Mouse (Mus musculus) intestine, embryonic 16.5 days (tissue): ENCODE data around the gene Gm45337. TPM values are rescaled to one million over a fixed set of nuclear protein-coding genes. Genes with fewer than 3 reads are reported as not detected.
"Not testable (repeated sequence)": the region's sequence is repeated elsewhere in the genome, so short reads cannot be mapped to it uniquely, and the experiment has no call there.

Experiments used
- ATAC-seq: fragments of 200-750 bp; cut with Nextera tagmentation; 2 replicates; pipeline ENCODE4 v1.8.0; 2017; ENCODE audit warnings: moderate TSS enrichment, moderate library complexity
- H3K27ac ChIP-seq: fragments of 300-500 bp; sonication (generic); 2 replicates; pipeline ENCODE4 v1.5.1; 2014; ENCODE audit warnings: mild to moderate bottlenecking, low read length
- H3K27me3 ChIP-seq: fragments of 300-500 bp; sonication (generic); replicated peaks from 2 replicates; pipeline ENCODE4 v1.6.1; 2014; ENCODE audit warnings: low read length, control low read depth, mixed read lengths; ENCODE audit not compliant: control insufficient read depth, insufficient read depth
- H3K36me3 ChIP-seq: fragments of 300-500 bp; sonication (generic); 2 replicates; pipeline ENCODE4 v1.6.1; 2014; ENCODE audit warnings: low read length, control low read depth; ENCODE audit not compliant: control insufficient read depth, insufficient read depth
- H3K4me1 ChIP-seq: fragments of 300-500 bp; sonication (generic); 2 replicates; pipeline ENCODE4 v1.6.1; 2014; ENCODE audit warnings: low read length, control low read depth, mixed read lengths; ENCODE audit not compliant: control insufficient read depth, insufficient read depth
- H3K4me2 ChIP-seq: fragments of 300-500 bp; sonication (generic); 2 replicates; pipeline ENCODE4 v1.6.1; 2014; ENCODE audit warnings: low read depth, low read length, control low read depth
- H3K4me3 ChIP-seq: fragments of 300-500 bp; sonication (generic); 2 replicates; pipeline ENCODE4 v1.5.1; 2014; ENCODE audit warnings: mild to moderate bottlenecking, low read length
- H3K9ac ChIP-seq: fragments of 300-500 bp; sonication (generic); 2 replicates; pipeline ENCODE4 v1.6.1; 2014; ENCODE audit warnings: low read depth, low read length
- H3K9me3 ChIP-seq: fragments of 300-500 bp; sonication (generic); 2 replicates; pipeline ENCODE4 v1.6.1; 2016; ENCODE audit warnings: low read length, control low read depth; ENCODE audit not compliant: control insufficient read depth
- WGBS: fragments of 180-500 bp; shearing (Covaris S2); extraction: QIAGEN DNeasy Blood & Tissue Kit; methylation state at CpG from one replicate; pipeline ENCODE4 v1.1.7; 2014; 5-methylcytosine and 5-hydroxymethylcytosine counted together
- polyA plus RNA-seq: library from polyadenylated mRNA; unstranded; fragments of >200 nt; fragmentation: Nextera tagmentation; extraction: Ambion mirVana; gene quantifications from 2 replicates; pipeline ENCODE4 v1.2.1, GENCODE M21; 2015

The Gm45337 gene
- polyA plus RNA-seq: not detected in 2 replicates

DNA sequence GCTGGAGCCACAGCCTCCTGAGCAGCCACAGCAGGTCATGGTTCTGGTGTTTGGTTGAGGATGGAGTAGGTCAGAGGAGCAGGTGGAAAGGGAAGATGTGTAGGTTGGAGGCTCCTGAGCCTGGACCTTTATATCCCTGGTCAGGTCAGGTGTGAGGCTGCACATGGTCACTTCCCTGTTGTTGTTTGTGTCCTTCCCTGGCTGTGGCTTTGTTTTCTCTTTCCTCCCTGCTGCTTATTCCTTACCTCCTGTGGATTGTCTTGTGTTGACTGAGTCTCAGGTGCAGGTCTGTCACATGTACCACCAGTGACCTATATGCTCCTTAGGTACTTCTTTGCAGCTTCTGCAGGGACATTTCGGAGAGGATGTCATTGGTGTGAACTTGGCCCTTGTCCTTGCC lies at the start of gene Gm45337:
TSS of gene Gm45337 (minus strand) at position 101 of the 400 bp plus-strand sequence.
- H3K4me3 ChIP-seq: no peak within 1 kb of the TSS
- H3K36me3 ChIP-seq: no peaks in the 10 kb centered on the region
- no peak for ATAC-seq
- H3K9ac ChIP-seq: no peak within 1 kb of the TSS
- H3K9me3 ChIP-seq: no peaks in the 10 kb centered on the region
- no peaks in the 10 kb centered on the region for H3K4me1 ChIP-seq
- 59% methylated on average over 1 of the region's 1 CpGs for WGBS
- H3K27me3 ChIP-seq: no peaks in the 10 kb centered on the region
- H3K4me2 ChIP-seq: no peak within 1 kb of the TSS
- no peak within 1 kb of the TSS for H3K27ac ChIP-seq

- H3K4me1 ChIP-seq: no peaks in the 10 kb centered on the region
- no peak within 1 kb of the TSS for H3K9ac ChIP-seq
- no peaks in the 10 kb centered on the region; the same call in 1 of the 2 replicates for H3K9me3 ChIP-seq
- no peaks in the 10 kb centered on the region for H3K36me3 ChIP-seq
- no peaks in the 10 kb centered on the region for H3K27me3 ChIP-seq
- ATAC-seq: no peak
- 39% methylated on average over 2 of the region's 2 CpGs for whole genome bisulfite sequencing
- no peak within 1 kb of the TSS for H3K4me2 ChIP-seq
- H3K27ac ChIP-seq: no peak within 1 kb of the TSS
- H3K4me3 ChIP-seq: no peak within 1 kb of the TSS
These were observed 45.9 kb upstream of the Gm45337 start, which contains the start of gene Gm10153 for GRCm38 (mm10) chr7:142190289-142190688. Gene Gm10153 (minus strand): TSS chr7:142190389.

DNA sequence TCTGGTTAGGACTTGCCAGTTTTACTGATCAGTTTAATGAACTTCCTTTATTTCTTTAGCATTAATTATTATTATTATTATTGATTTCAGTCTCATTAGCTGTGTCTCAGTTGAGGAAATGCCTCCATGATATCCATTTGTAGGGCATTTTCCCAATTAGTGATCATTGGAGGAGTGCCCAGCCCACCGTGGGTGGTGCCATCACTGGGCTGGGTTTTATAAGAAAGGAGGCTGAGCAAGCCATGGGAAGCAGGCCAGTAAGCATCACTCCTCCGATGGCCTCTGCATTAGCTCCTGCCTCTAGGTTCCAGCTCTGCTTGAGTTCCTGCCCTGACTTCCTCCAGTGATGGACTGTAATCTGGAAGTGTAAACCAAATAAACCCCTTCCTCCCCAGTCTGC lies 43.7 kb upstream of the Gm45337 start:
- Histone ChIP-seq H3K9ac (no peak overlapping the region), H3K9me3 (no peaks in the 10 kb centered on the region), H3K4me2 (no peak overlapping the region), H3K27ac (no peak overlapping the region), H3K4me1 (no peaks in the 10 kb centered on the region), H3K27me3 (no peaks in the 10 kb centered on the region), H3K4me3 (no peak overlapping the region), H3K36me3 (no peaks in the 10 kb centered on the region)
- WGBS: 70% methylated on average over 2 of the region's 2 CpGs
- ATAC-seq: no peak

- H3K36me3 ChIP-seq: no peaks in the 10 kb centered on the region
- no peak overlapping the region for H3K9ac ChIP-seq
- WGBS: 60% methylated on average over 1 of the region's 1 CpGs
- no peak overlapping the region for H3K4me3 ChIP-seq
- H3K9me3 ChIP-seq: no peaks in the 10 kb centered on the region
- no peak for ATAC-seq
- H3K4me1 ChIP-seq: no peaks in the 10 kb centered on the region
- no peak overlapping the region for H3K4me2 ChIP-seq
- no peaks in the 10 kb centered on the region for H3K27me3 ChIP-seq
- no peak overlapping the region for H3K27ac ChIP-seq
These were observed 36.6 kb upstream of the Gm45337 start for GRCm38 (mm10) chr7:142181021-142181420.

DNA sequence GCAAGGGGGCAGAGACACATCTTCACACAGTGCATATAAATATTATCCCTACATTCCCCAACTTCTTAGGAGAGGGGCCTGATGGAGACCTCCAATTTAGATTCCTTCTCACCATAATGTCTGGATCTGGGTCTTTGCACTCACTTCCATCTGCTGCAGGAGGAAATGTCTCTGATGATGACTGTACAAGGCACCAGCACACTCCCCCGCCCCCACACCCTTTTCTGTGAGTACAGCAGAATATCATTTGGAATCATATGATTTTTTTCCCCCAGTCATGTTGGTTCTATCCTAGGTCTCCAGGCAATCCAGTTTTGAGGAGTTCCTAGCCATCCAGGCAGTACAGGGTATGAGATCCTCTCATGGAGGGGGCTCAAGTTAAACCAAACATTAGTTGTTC lies 34.3 kb upstream of the Gm45337 start:
- WGBS: 76% methylated on average over 1 of the region's 1 CpGs
- Histone ChIP-seq H3K4me1 (no peaks in the 10 kb centered on the region), H3K36me3 (no peaks in the 10 kb centered on the region), H3K27me3 (no peaks in the 10 kb centered on the region), H3K4me2 (no peak overlapping the region), H3K4me3 (no peak overlapping the region), H3K9me3 (no peaks in the 10 kb centered on the region), H3K9ac (no peak overlapping the region), H3K27ac (no peak overlapping the region)
- no peak for ATAC-seq

DNA sequence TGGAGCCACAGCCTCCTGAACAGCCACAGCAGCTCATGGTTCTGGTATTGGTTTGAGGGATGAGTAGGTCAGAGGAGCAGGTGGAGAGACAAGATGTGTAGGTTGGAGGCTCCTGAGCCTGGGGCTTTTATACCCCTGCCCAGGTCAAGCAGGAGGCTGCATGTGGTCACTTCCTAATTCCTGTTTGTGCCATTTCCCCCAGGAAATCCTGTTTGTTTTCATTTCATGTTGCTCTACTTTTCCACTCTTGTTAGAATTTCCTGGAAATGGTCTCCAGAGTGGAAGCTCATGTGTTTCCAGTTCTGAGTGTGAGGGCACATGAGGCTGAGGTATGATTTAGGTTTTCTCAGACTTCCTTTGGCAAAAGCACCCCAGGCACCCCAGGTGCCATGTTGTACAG lies 31.5 kb upstream of the Gm45337 start, which contains the start of gene Krtap5-2:
TSS of gene Krtap5-2 (minus strand) at position 101 of the 400 bp plus-strand sequence.
- not testable (repeated sequence) for ATAC-seq, H3K9me3 ChIP-seq, H3K4me2 ChIP-seq

DNA sequence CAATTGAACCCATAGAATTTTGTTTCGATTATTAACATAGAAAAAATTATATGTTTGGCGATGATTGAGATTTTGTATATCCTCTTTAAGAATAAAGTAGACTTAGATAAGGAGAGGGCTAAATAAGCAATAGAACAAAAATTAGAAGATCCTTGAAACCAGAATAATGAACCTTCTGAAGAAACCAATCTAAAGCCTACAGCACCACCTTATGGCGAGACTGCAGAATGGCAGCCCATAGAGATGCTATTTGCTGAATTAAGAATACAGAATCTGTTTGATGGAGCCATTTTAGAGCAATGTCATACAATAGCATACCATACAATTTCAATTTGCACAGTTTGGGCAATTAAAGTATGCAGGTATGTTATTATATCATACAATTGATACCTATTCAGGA lies 25.4 kb upstream of the Gm45337 start:
- no peak overlapping the region for H3K4me2 ChIP-seq
- H3K36me3 ChIP-seq: no peaks in the 10 kb centered on the region
- no peaks in the 10 kb centered on the region for H3K27me3 ChIP-seq
- no peak overlapping the region for H3K27ac ChIP-seq
- H3K4me3 ChIP-seq: no peak overlapping the region
- ATAC-seq: no peak
- no peaks in the 10 kb centered on the region for H3K4me1 ChIP-seq
- H3K9me3 ChIP-seq: no peaks in the 10 kb centered on the region
- H3K9ac ChIP-seq: no peak overlapping the region
- WGBS: 50% methylated on average over 3 of the region's 3 CpGs

More for the DNA sequence above, 31.5 kb upstream of the Gm45337 start, which contains the start of gene Krtap5-2:
- H3K27me3 ChIP-seq, H3K36me3 ChIP-seq, H3K4me1 ChIP-seq, H3K4me3 ChIP-seq, H3K27ac ChIP-seq, H3K9ac ChIP-seq: not testable (repeated sequence)

DNA sequence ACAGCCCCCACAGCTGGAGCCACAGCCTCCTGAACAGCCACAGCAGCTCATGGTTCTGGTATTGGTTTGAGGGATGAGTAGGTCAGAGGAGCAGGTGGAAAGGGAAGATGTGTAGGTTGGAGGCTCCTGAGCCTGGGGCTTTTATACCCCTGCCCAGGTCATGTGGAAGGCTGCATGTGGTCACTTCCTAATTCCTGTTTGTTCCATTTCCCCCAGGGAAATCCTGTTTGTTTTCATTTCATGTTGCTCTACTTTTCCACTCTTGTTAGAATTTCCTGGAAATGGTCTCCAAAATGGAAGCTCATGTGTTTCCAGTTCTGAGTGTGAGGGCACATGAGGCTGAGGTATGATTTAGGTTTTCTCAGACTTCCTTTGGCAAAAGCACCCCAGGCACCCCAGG lies 21.2 kb upstream of the Gm45337 start, which contains the start of gene Gm4553:
TSS of gene Gm4553 (minus strand) at position 101 of the 400 bp plus-strand sequence.
- not testable (repeated sequence) for H3K27me3 ChIP-seq, H3K4me2 ChIP-seq, H3K4me1 ChIP-seq, H3K9ac ChIP-seq, ATAC-seq, H3K4me3 ChIP-seq, H3K9me3 ChIP-seq, H3K27ac ChIP-seq, H3K36me3 ChIP-seq

DNA sequence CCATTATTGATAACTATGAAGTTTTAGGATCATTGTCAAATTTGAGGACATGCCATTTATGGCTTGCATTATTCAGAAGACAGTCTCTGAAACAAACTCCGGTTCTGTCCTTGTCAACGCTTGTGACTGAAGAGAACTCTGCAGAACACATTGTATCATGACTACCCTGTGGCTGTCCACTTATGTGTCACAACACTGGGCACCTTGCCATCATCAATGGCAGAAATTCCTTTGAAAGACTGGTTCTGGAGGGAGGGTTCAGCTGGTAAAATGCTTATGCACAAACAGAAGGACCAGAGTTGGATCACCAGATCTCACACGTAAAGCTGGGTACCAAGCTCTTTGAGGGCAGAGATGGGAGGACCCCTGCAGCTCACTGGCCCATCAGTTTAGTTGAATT lies 15.0 kb upstream of the Gm45337 start:
- 94% methylated on average over 3 of the region's 3 CpGs for WGBS
- no peaks in the 10 kb centered on the region for H3K36me3 ChIP-seq

GRCm38 (mm10) chr7:142157013-142157412 lies 12.6 kb upstream of the Gm45337 start, which contains the start of gene Gm29735:
Gene Gm29735 (minus strand): TSS chr7:142157113.
- H3K9ac ChIP-seq, H3K4me2 ChIP-seq, ATAC-seq, H3K9me3 ChIP-seq, H3K27ac ChIP-seq, H3K4me3 ChIP-seq, H3K27me3 ChIP-seq, H3K4me1 ChIP-seq, H3K36me3 ChIP-seq: not testable (repeated sequence)
- WGBS: 37% methylated on average over 2 of the region's 2 CpGs

More for the DNA sequence above, 15.0 kb upstream of the Gm45337 start:
- no peak overlapping the region for H3K9ac ChIP-seq
- no peak for ATAC-seq
- no peaks in the 10 kb centered on the region for H3K4me1 ChIP-seq
- no peak overlapping the region for H3K27ac ChIP-seq
- no peaks in the 10 kb centered on the region for H3K27me3 ChIP-seq
- H3K4me3 ChIP-seq: no peak overlapping the region
- no peak overlapping the region for H3K4me2 ChIP-seq
- H3K9me3 ChIP-seq: no peaks in the 10 kb centered on the region
